Mouse (Mus musculus) embryonic fibroblast, embryonic 13.5 days (primary cell): ENCODE measurements around the gene Copg2.

ENCODE experiments used
- CTCF ChIP-seq: IDR thresholded peaks from 2 replicates; pipeline ENCODE4 v1.5.1; 2011; ENCODE audit warnings: mild to moderate bottlenecking, control low read depth, low read length, moderate library complexity, borderline replicate concordance; ENCODE audit not compliant: insufficient read depth
- POLR2A ChIP-seq: IDR thresholded peaks from 2 replicates; pipeline ENCODE4 v1.6.1; 2011; ENCODE audit warnings: low read depth, mild to moderate bottlenecking, control low read depth, low read length, moderate library complexity

DNA sequence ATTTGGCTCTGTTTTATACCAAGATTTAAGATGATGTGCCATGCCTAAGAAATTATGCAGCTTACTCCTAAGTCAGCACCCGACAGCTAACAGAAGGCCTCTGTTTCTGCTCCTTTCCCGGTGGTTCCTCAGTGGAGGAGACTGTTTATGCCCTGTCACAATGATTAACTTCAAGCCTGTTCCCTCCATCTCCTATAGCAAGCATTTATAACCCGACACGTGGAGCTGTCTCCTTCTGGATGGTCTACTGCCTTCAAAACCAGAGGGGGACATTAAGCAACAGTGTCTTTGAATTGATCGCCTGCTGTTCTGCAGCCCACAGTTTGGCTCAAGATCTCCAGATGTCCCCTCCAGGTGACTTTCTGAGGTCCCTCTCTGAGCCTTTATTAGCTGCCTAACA lies 42.7 kb upstream of the Copg2 start:
- no peak for TF ChIP-seq CTCF
- TF ChIP-seq POLR2A = no peak
